Mouse (Mus musculus): ENCODE measurements around the gene Bcl2a1a.
"Not testable (repeated sequence)": the region's sequence is repeated elsewhere in the genome, so short reads cannot be mapped to it uniquely, and the experiment has no call there.

- not testable (repeated sequence) for TF ChIP-seq POLR2A (IDR thresholded peaks at IDR 0.05; ENCODE audit: borderline replicate concordance, extremely low read depth, insufficient read depth, insufficient read length, poor library complexity, severe bottlenecking); CTCF (IDR thresholded peaks at IDR 0.05; ENCODE audit: borderline replicate concordance, extremely low read depth, insufficient read depth, insufficient read length)
These were observed 665 bp upstream of the Bcl2a1a start for GRCm38 (mm10) chr9:88956035-88956434.

All from brain, embryonic 14.5 days (tissue).